Mouse (Mus musculus) mesoderm, embryonic 11.5 days (tissue): ENCODE data around the gene Sphk2.

Experiments
- DNase-seq: peaks from one replicate; pipeline ENCODE4 v3.0.0-alpha.2; 2012; ENCODE audit warnings: low read depth, low spot score

The Sphk2 gene

GRCm38 (mm10) chr7:45710477-45711191 lies 7.2 kb downstream of the Sphk2 start:
- DNase-seq, result no peak

GRCm38 (mm10) chr7:45709677-45710355 lies 8.0 kb downstream of the Sphk2 start:
- no peak for DNase-seq

GRCm38 (mm10) chr7:45709036-45709435 lies 8.8 kb downstream of the Sphk2 start:
- peak; percentile 80 for DNase-seq

- no peak for DNase-seq
These were observed 9.5 kb downstream of the Sphk2 start for GRCm38 (mm10) chr7:45708221-45708761.

- peak; percentile 94 for DNase-seq
These were observed 10.3 kb downstream of the Sphk2 start for GRCm38 (mm10) chr7:45707375-45707967.

GRCm38 (mm10) chr7:45706721-45707241 lies 11.0 kb downstream of the Sphk2 start:
- DNase-seq, result peak; percentile 75

- peak; percentile 63 for DNase-seq
These were observed 11.9 kb downstream of the Sphk2 start for GRCm38 (mm10) chr7:45705873-45706281.

GRCm38 (mm10) chr7:45705443-45705864 lies 12.3 kb downstream of the Sphk2 start:
- peak; percentile 41 for DNase-seq

- DNase-seq, result peak; percentile 99
These were observed 12.9 kb downstream of the Sphk2 start, which contains the start of gene Dbp for GRCm38 (mm10) chr7:45704730-45705442. TSS of gene Dbp (plus strand) at chr7:45705088.

GRCm38 (mm10) chr7:45704046-45704559 lies 13.7 kb downstream of the Sphk2 start:
- DNase-seq, result peak; percentile 87

- DNase-seq, result no peak
These were observed 14.2 kb downstream of the Sphk2 start for GRCm38 (mm10) chr7:45703521-45704033.

- no peak for DNase-seq
These were observed 14.8 kb downstream of the Sphk2 start for GRCm38 (mm10) chr7:45702809-45703520.

GRCm38 (mm10) chr7:45702316-45702715 lies 15.5 kb downstream of the Sphk2 start:
- no peak for DNase-seq

- DNase-seq, result no peak
These were observed 16.2 kb downstream of the Sphk2 start for GRCm38 (mm10) chr7:45701607-45702006.

- DNase-seq, result no peak
These were observed 16.7 kb downstream of the Sphk2 start for GRCm38 (mm10) chr7:45701072-45701471.

- DNase-seq, result peak; percentile 82
These were observed 17.3 kb downstream of the Sphk2 start for GRCm38 (mm10) chr7:45700301-45701015.

GRCm38 (mm10) chr7:45699523-45700141 lies 18.2 kb downstream of the Sphk2 start, which contains the start of gene Car11:
TSS of gene Car11 (plus strand) at chr7:45699843.
- DNase-seq, result no peak

GRCm38 (mm10) chr7:45697894-45698293 lies 19.9 kb downstream of the Sphk2 start:
- DNase-seq, result no peak

GRCm38 (mm10) chr7:45695098-45695497 lies 22.7 kb downstream of the Sphk2 start:
- peak; percentile 68 for DNase-seq
